Comparison of ENCODE assay signal across 8 mouse cellular contexts in genomic region chr10:40339351-40339964, GRCm38 (mm10). TPM values are rescaled to one million over a fixed set of nuclear protein-coding genes. Genes with fewer than 3 reads are reported as not detected.
DNase-seq lines count a peak whose midpoint lies in the region; ATAC-seq lines count a peak whose summit lies in the region.

Gene Cdk19 (plus strand): TSS chr10:40339564.

- H3K36me3 ChIP-seq in lung, embryonic 15.5 days, result no peaks in the 10 kb centered on the region
- H3K36me3 ChIP-seq in liver, embryonic 11.5 days (ENCODE audit: control insufficient read depth, insufficient read depth, low read length), result no peaks in the 10 kb centered on the region

- no peak within 1 kb of the TSS for H3K9ac ChIP-seq in lung, embryonic 15.5 days
- H3K9ac ChIP-seq in liver, embryonic 11.5 days (ENCODE audit: low read depth, low read length), result no peak within 1 kb of the TSS

- H3K4me3 ChIP-seq in lung, embryonic 15.5 days, result no peak within 1 kb of the TSS
- no peak within 1 kb of the TSS for H3K4me3 ChIP-seq in liver, embryonic 11.5 days (ENCODE audit: low read depth, low read length)

- H3K27me3 ChIP-seq in lung, embryonic 15.5 days, result no peaks in the 10 kb centered on the region
- no peaks in the 10 kb centered on the region for H3K27me3 ChIP-seq in liver, embryonic 11.5 days (replicated peaks; ENCODE audit: control insufficient read depth, insufficient read depth, low read length)

- no peak within 1 kb of the TSS for H3K27ac ChIP-seq in lung, embryonic 15.5 days
- H3K27ac ChIP-seq in liver, embryonic 11.5 days (ENCODE audit: low read depth, low read length), result no peak within 1 kb of the TSS

- H3K4me1 ChIP-seq in lung, embryonic 15.5 days, result no peaks in the 10 kb centered on the region
- no peaks in the 10 kb centered on the region for H3K4me1 ChIP-seq in liver, embryonic 11.5 days (replicated peaks; ENCODE audit: control insufficient read depth, insufficient read depth, low read length)

- no peak for ATAC-seq in lung, embryonic 15.5 days (ENCODE audit: borderline replicate concordance, extremely low read depth, low FRiP score, low TSS enrichment)
- no peak for ATAC-seq in liver, embryonic 11.5 days (replicated peaks; ENCODE audit: low FRiP score)

- no peak for DNase-seq in adrenal gland, postnatal 14 days
- DNase-seq in adrenal gland, adult 2 months, result no peak
- DNase-seq in lung, postnatal 4 days, result no peak
- DNase-seq in forelimb bud, embryonic 11.5 days (ENCODE audit: low read depth, low spot score), result peak; percentile 58
- DNase-seq in mesoderm, embryonic 11.5 days (ENCODE audit: low read depth, low spot score), result peak; percentile 52
- DNase-seq in liver, embryonic 11.5 days (ENCODE audit: low spot score), result no peak
- no peak for DNase-seq in ovary, postnatal 36 days (ENCODE audit: low spot score)

- H3K4me2 ChIP-seq in lung, embryonic 15.5 days, result no peak within 1 kb of the TSS
- no peak within 1 kb of the TSS for H3K4me2 ChIP-seq in liver, embryonic 11.5 days

- 37% methylated on average over 13 of the region's 13 CpGs for WGBS in lung, embryonic 15.5 days
- 42% methylated on average over 13 of the region's 13 CpGs for WGBS in liver, embryonic 11.5 days

- no peaks in the 10 kb centered on the region for H3K9me3 ChIP-seq in lung, embryonic 15.5 days
- H3K9me3 ChIP-seq in liver, embryonic 11.5 days (ENCODE audit: control insufficient read depth, low read length), result no peaks in the 10 kb centered on the region

RNA-seq across cellular contexts. Expression of gene Cdk19, which starts in this region (rescaled TPM):
- total RNA-seq in adrenal gland, postnatal 14 days (2021), result 10.9 and 14.5 TPM in 2 replicates
- 10 to 100 TPM in 1 of 2 experiments, 1 to 10 TPM in 1; 8.7 to 12.7 TPM for total RNA-seq in adrenal gland, adult 2 months (2021)
- polyA plus RNA-seq in adrenal gland, adult 2 months (2012; rRNA removed), result 5.2 and 5.8 TPM in 2 replicates
- polyA plus RNA-seq in lung, embryonic 15.5 days (2015; fragmentation: Nextera tagmentation; extraction: Ambion mirVana), result 9.5 and 10.6 TPM in 2 replicates
- 4.4 and 4.6 TPM in 2 replicates for polyA plus RNA-seq in liver, embryonic 11.5 days (2014; fragmentation: Nextera tagmentation; extraction: Ambion mirVana)

Comparison
In these comparisons a context has a peak if more than half of its experiments do, and no peak if none do; other contexts are left out.
1. DNase-seq: peak in forelimb bud, embryonic 11.5 days (single experiment) and mesoderm, embryonic 11.5 days (single experiment); none in adrenal gland, postnatal 14 days (single experiment), adrenal gland, adult 2 months (single experiment), lung, postnatal 4 days (0 of 2), liver, embryonic 11.5 days (single experiment) and ovary, postnatal 36 days (single experiment).